Comparison of ENCODE assay signal across 13 mouse cellular contexts in genomic region chr13:34134276-34134675, GRCm38 (mm10). TPM values are rescaled to one million over a fixed set of nuclear protein-coding genes. Genes with fewer than 3 reads are reported as not detected.
DNase-seq lines count a peak whose midpoint lies in the region; ATAC-seq and TF ChIP-seq lines count a peak whose summit lies in the region.
"Had no signal": no experiment of that assay in that cellular context is flagged by ENCODE, and none has a peak within 500 bp of the region (broad histone marks: within the 10 kb centered on the region; RNA-seq: fewer than 3 reads in every experiment).

No protein-coding gene starts in this region.

- H3K4me3 ChIP-seq in forebrain, embryonic 16.5 days (replicated peaks; ENCODE audit: low read length), result peak overlapping the region; percentile 99
- no peak overlapping the region for H3K4me3 ChIP-seq in olfactory bulb, adult 2 months (ENCODE audit: insufficient read depth, low read depth, low read length)
- H3K4me3 ChIP-seq: liver, embryonic 13.5 days had no signal

- H3K4me2 ChIP-seq in forebrain, embryonic 16.5 days (ENCODE audit: low read length), result peak overlapping the region; percentile 98
- H3K4me2 ChIP-seq: liver, embryonic 13.5 days had no signal

- TF ChIP-seq CTCF in olfactory bulb, adult 2 months (IDR thresholded peaks at IDR 0.05; ENCODE audit: insufficient read depth, low read depth, low read length), result no peak

- no peaks in the 10 kb centered on the region for H3K36me3 ChIP-seq in forebrain, embryonic 16.5 days (ENCODE audit: control insufficient read depth, insufficient read depth)
- H3K36me3 ChIP-seq: heart, embryonic 13.5 days; liver, embryonic 13.5 days had no signal

- TF ChIP-seq POLR2A in olfactory bulb, adult 2 months (IDR thresholded peaks at IDR 0.05; ENCODE audit: insufficient read depth, low read depth, low read length), result no peak

- H3K9me3 ChIP-seq in forebrain, embryonic 16.5 days (ENCODE audit: control insufficient read depth, low read length), result no peaks in the 10 kb centered on the region
- H3K9me3 ChIP-seq: heart, embryonic 13.5 days; liver, embryonic 13.5 days had no signal

- peak; percentile 65 for DNase-seq in left cerebral cortex, adult 11 months (ENCODE audit: low spot score)
- DNase-seq in left cerebral cortex, postnatal 4 days, result no peak
- DNase-seq in left cerebral cortex, adult 9 months (ENCODE audit: low spot score in 2 of 2), result peak; percentile 66 to 79
- DNase-seq in c-Kit-positive CD71-positive TER-119-positive erythroid progenitor cells, embryonic 14.5 days (ENCODE audit: low spot score), result no peak
- DNase-seq in kidney, adult 8-10 months, result no peak
- no peak for DNase-seq in cerebellum, adult 18-20 months
- DNase-seq: cerebellum, adult 11-12 months; kidney, adult 9 months; liver, embryonic 13.5 days had no signal

- no peaks in the 10 kb centered on the region for H3K27me3 ChIP-seq in forebrain, embryonic 16.5 days (replicated peaks; ENCODE audit: control insufficient read depth, insufficient read depth, low read length)

- intact Hi-C loops in left cerebral cortex, postnatal 4 days (cut with DNase I), result no loop called here

- ATAC-seq in forebrain, embryonic 16.5 days, result no peak
- ATAC-seq: CD4-positive, CD25-positive, alpha-beta regulatory T cell, adult 4 months had no signal

- peaks cover 52% of the 10 kb centered on the region for H3K4me1 ChIP-seq in forebrain, embryonic 16.5 days (replicated peaks; ENCODE audit: control insufficient read depth, insufficient read depth, low read length)
- H3K4me1 ChIP-seq in olfactory bulb, adult 2 months (ENCODE audit: control insufficient read depth, insufficient read depth, low read length), result peaks cover 24% of the 10 kb centered on the region

- H3K27ac ChIP-seq in forebrain, embryonic 16.5 days (ENCODE audit: low read length), result peak overlapping the region; percentile 100
- H3K27ac ChIP-seq in olfactory bulb, adult 2 months (ENCODE audit: insufficient read depth, low read depth, low read length), result 0 out of 2 replicates have a peak overlapping the region, but pooled peaks have one; percentile 94
- H3K27ac ChIP-seq: heart, embryonic 13.5 days; liver, embryonic 13.5 days had no signal

- peak overlapping the region; percentile 99 for H3K9ac ChIP-seq in forebrain, embryonic 16.5 days (replicated peaks; ENCODE audit: low read depth, low read length)
- H3K9ac ChIP-seq: liver, embryonic 13.5 days had no signal

- WGBS in forebrain, embryonic 16.5 days, result 10% methylated on average over 7 of the region's 7 CpGs
- 34% methylated on average over 7 of the region's 7 CpGs for WGBS in olfactory bulb, adult 2 months

RNA-seq across cellular contexts. Expression of gene Tubb2b, which starts 4.0 kb away (rescaled TPM):
- 1,000 to 10,000 TPM; 3,894 to 3,983 TPM for total RNA-seq in left cerebral cortex, postnatal 4 days (2021)
- 1,170 and 1,210 TPM in 2 replicates for polyA plus RNA-seq in forebrain, embryonic 16.5 days (2015; fragmentation: Nextera tagmentation; extraction: Ambion mirVana)
- not detected in 2 replicates for polyA plus RNA-seq in olfactory bulb, adult 2 months (2012; ENCODE audit: insufficient read depth, insufficient read length, low replicate concordance, missing spikeins)

RNA-seq across cellular contexts. Expression of gene Psmg4, which starts 28.5 kb away (rescaled TPM):
- total RNA-seq in left cerebral cortex, postnatal 4 days (2021), result 10 to 100 TPM; 45.5 to 46.4 TPM
- polyA plus RNA-seq in forebrain, embryonic 16.5 days (2015; fragmentation: Nextera tagmentation; extraction: Ambion mirVana), result 82.3 and 89.0 TPM in 2 replicates
- polyA plus RNA-seq in olfactory bulb, adult 2 months (2012; ENCODE audit: insufficient read depth, insufficient read length, low replicate concordance, missing spikeins), result not detected in 2 replicates

RNA-seq across cellular contexts. Expression of gene Tubb2a, which starts 56.5 kb away (rescaled TPM):
- total RNA-seq in left cerebral cortex, postnatal 4 days (2021), result 1,000 to 10,000 TPM; 2,688 to 2,817 TPM
- polyA plus RNA-seq in forebrain, embryonic 16.5 days (2015; fragmentation: Nextera tagmentation; extraction: Ambion mirVana), result 1,717 and 2,137 TPM in 2 replicates
- polyA plus RNA-seq in olfactory bulb, adult 2 months (2012; ENCODE audit: insufficient read depth, insufficient read length, low replicate concordance, missing spikeins), result not detected in 2 replicates

Comparison
In these comparisons a context has a peak if more than half of its experiments do, and no peak if none do; other contexts are left out.
1. DNase-seq: peak in left cerebral cortex, adult 11 months (single experiment) and left cerebral cortex, adult 9 months (2 of 2); none in left cerebral cortex, postnatal 4 days (single experiment), c-Kit-positive CD71-positive TER-119-positive erythroid progenitor cells, embryonic 14.5 days (single experiment), kidney, adult 8-10 months (0 of 2) and cerebellum, adult 18-20 months (0 of 2).
2. RNA of gene Psmg4, which starts 28.5 kb away (polyA plus RNA-seq): 82.3 to 89.0 TPM in forebrain, embryonic 16.5 days; not detected in olfactory bulb, adult 2 months; every median in the first group is over 10 times any median in the second.